Mouse (Mus musculus) hindbrain, embryonic 14.5 days (tissue): ENCODE data around the gene Abhd12. TPM values are rescaled to one million over a fixed set of nuclear protein-coding genes. Genes with fewer than 3 reads are reported as not detected.

ENCODE experiments used
- ATAC-seq: fragments of 200-750 bp; cut with Nextera tagmentation; 2 replicates; pipeline ENCODE4 v1.8.0; 2017; ENCODE audit warnings: moderate number of reproducible peaks, mild to moderate bottlenecking, moderate TSS enrichment, moderate library complexity; ENCODE audit not compliant: low FRiP score
- DNase-seq: peaks from one replicate; pipeline ENCODE4 v3.0.0-alpha.2; 2015; ENCODE audit warnings: low spot score
- H3K27ac ChIP-seq: fragments of 300-500 bp; sonication (generic); 2 replicates; pipeline ENCODE4 v1.5.1; 2014; ENCODE audit warnings: mild to moderate bottlenecking, moderate library complexity
- H3K27me3 ChIP-seq: fragments of 300-500 bp; sonication (generic); 2 replicates; pipeline ENCODE4 v1.6.1; 2014; ENCODE audit warnings: mild to moderate bottlenecking, low read length, mixed read lengths; ENCODE audit not compliant: control insufficient read depth, insufficient read depth
- H3K36me3 ChIP-seq: fragments of 300-500 bp; sonication (generic); replicated peaks from 2 replicates; pipeline ENCODE4 v1.6.1; 2014; ENCODE audit not compliant: control insufficient read depth, insufficient read depth
- H3K4me1 ChIP-seq: fragments of 300-500 bp; sonication (generic); replicated peaks from 2 replicates; pipeline ENCODE4 v1.6.1; 2014; ENCODE audit warnings: antibody characterized with exemption, low read length, mixed read lengths; ENCODE audit not compliant: control insufficient read depth, insufficient read depth
- H3K4me2 ChIP-seq: fragments of 300-500 bp; sonication (generic); replicated peaks from 2 replicates; pipeline ENCODE4 v1.6.1; 2014; ENCODE audit warnings: mild to moderate bottlenecking, moderate library complexity
- H3K4me3 ChIP-seq: fragments of 300-500 bp; sonication (generic); replicated peaks from 2 replicates; pipeline ENCODE4 v1.5.1; 2014; ENCODE audit warnings: mild to moderate bottlenecking, low read length
- H3K9ac ChIP-seq: fragments of 300-500 bp; sonication (generic); 2 replicates; pipeline ENCODE4 v1.6.1; 2014
- H3K9me3 ChIP-seq: fragments of 300-500 bp; sonication (generic); 2 replicates; pipeline ENCODE4 v1.6.1; 2016; ENCODE audit warnings: low read length; ENCODE audit not compliant: control insufficient read depth
- WGBS: fragments of 180-500 bp; shearing (Covaris S2); extraction: QIAGEN DNeasy Blood & Tissue Kit; methylation state at CpG from one replicate; pipeline ENCODE4 v1.1.7; 2014; 5-methylcytosine and 5-hydroxymethylcytosine counted together
- polyA plus RNA-seq: library from polyadenylated mRNA; unstranded; fragments of >200 nt; fragmentation: Nextera tagmentation; extraction: Ambion mirVana; gene quantifications from 2 replicates; pipeline ENCODE4 v1.2.1, GENCODE M21; 2014

Gene Abhd12
- polyA plus RNA-seq, 1 experiment from 2014 or later = 126 TPM

DNA sequence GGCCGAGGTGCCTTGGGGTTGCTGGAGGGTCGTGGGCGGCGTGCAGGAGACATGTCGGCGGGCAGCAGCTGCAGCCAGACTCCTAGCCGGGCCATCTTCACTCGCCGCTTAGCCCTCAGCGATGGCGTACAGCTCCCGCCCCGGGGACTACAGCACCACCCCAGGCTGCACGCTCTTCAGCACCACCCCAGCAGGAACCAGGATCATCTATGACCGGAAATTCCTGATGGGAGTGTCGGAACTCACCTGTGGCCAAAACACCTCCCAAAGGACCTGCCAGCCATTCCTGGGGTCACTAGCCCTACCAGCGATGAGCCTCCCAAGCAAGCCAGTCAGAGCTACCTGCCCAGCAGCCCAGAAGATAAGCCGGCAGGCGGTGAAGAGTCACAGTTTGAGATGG is 28.9 kb upstream of the Abhd12 start:
- DNase-seq (no peak), ATAC-seq (no peak)
- Histone ChIP-seq H3K4me2 (no peak overlapping the region), H3K27ac (no peak overlapping the region), H3K4me3 (no peak overlapping the region), H3K36me3 (peaks cover 44% of the 10 kb centered on the region), H3K9ac (no peak overlapping the region), H3K9me3 (no peaks in the 10 kb centered on the region), H3K27me3 (no peaks in the 10 kb centered on the region), H3K4me1 (no peaks in the 10 kb centered on the region)
- WGBS = 83% methylated on average over 19 of the region's 19 CpGs

DNA sequence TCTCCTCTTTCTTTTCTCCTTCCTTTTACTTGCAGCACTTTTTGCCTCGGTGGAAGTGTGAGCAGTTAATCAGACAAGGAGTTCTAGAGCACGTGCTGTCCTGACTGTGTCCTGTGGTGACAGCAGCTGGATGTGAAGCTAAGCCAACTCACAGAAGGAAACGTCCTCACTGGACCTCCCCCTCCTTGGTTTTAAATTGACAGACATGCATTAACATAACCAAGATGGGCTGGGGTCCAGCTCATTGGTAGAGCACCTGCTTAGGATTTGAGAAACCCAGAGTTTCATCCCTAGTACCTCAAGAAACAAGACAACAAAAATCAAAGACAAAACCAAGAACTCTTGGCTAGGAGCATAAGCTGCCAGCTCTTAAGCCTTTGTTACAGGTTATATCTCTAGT is 26.3 kb upstream of the Abhd12 start:
- Histone ChIP-seq H3K27me3 (no peaks in the 10 kb centered on the region), H3K27ac (no peak overlapping the region), H3K9me3 (no peaks in the 10 kb centered on the region), H3K4me2 (no peak overlapping the region), H3K4me3 (no peak overlapping the region), H3K36me3 (peaks cover 34% of the 10 kb centered on the region), H3K4me1 (no peaks in the 10 kb centered on the region), H3K9ac (no peak overlapping the region)
- DNase-seq (no peak), ATAC-seq (no peak)
- 71% methylated on average over 3 of the region's 3 CpGs for WGBS

DNA sequence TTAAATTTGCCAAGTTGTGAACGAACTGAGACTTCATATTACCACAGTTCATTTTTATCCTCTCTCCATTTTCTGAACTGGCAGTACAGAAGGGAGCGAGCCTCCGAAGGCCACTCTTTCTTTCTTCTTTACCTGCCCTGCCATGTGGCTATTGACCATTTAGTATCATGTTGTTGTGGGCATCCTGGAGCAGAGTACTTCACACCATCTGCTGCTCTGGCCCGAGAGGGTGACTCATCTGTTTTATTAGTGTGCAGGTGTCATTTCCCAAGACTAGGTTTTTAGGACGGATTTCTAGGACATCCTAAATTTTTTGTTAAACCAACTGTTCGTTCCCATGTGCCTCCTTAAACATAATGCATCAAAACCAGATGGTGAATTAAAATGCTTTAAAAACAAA is 24.6 kb upstream of the Abhd12 start:
- WGBS = 96% methylated on average over 6 of the region's 6 CpGs
- ATAC-seq = no peak
- Histone ChIP-seq H3K4me3 (no peak overlapping the region), H3K27me3 (no peaks in the 10 kb centered on the region), H3K4me1 (no peaks in the 10 kb centered on the region), H3K27ac (no peak overlapping the region), H3K9ac (no peak overlapping the region), H3K4me2 (no peak overlapping the region), H3K36me3 (peaks cover 21% of the 10 kb centered on the region; the same call in 1 of the 2 replicates), H3K9me3 (no peaks in the 10 kb centered on the region)
- no peak for DNase-seq

DNA sequence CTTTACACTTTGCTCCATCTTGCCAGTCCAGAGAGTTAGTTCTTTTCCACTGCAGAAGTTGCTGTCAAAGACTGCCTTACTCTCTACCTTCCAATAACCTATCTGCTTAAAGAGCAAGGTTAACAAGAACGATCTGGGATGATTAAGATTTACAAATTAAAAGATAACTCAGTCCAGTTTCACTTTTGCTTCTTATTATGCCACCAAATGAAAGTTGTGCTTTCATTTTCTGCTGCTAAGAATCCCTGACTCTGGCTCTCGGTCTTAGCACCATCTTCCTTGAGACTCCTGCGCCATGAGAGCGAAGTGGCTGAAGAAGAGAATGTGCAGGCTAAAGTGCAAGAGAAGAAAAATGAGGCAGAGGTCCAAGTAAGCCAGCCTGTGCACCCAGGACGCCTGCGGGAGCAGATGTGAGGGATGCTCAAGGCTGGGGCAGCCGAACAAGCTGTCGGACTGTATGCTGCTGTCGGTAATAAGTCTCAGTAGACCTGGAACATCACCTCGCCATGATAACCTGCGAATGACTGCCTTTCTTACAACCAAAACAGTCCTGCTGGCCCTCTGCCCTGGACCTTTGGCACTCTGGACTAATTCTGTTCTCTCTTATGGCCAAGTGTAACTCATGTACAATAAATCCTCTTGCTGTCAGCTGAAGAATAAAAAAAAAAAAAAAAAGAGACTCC is 22.6 kb upstream of the Abhd12 start:
- peaks cover 11% of the 10 kb centered on the region; the same call in 1 of the 2 replicates for H3K36me3 ChIP-seq
- H3K4me2 ChIP-seq = no peak overlapping the region
- H3K4me1 ChIP-seq = no peaks in the 10 kb centered on the region
- no peaks in the 10 kb centered on the region for H3K9me3 ChIP-seq
- H3K27ac ChIP-seq = no peak overlapping the region
- no peak for DNase-seq
- 95% methylated on average over 11 of the region's 11 CpGs for WGBS
- ATAC-seq = no peak
- no peaks in the 10 kb centered on the region for H3K27me3 ChIP-seq
- H3K9ac ChIP-seq = no peak overlapping the region
- no peak overlapping the region for H3K4me3 ChIP-seq

DNA sequence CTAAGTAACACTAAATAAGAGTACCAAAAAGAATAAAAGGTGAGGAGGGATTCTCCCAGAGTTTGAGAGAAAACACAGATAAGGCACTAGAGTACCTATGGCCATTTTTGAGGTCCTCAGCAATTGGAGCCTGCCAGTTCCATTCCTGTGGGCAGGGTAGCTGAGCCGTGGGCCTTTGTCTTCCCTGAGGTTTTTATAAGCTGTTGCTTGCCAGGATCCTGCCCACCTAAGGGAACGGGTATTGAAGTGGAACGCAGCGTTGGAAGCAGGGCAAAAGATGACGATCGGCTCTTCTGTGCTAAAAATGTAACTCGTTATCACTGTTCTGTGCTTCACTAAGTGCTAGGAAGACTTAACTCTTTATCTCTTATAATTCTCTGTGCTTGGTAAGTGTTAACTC is 19.0 kb upstream of the Abhd12 start:
- ATAC-seq (no peak), DNase-seq (no peak)
- Histone ChIP-seq H3K27me3 (no peaks in the 10 kb centered on the region), H3K9ac (no peak overlapping the region), H3K27ac (no peak overlapping the region), H3K9me3 (no peaks in the 10 kb centered on the region), H3K36me3 (peaks cover 9% of the 10 kb centered on the region; the same call in 1 of the 2 replicates), H3K4me1 (no peaks in the 10 kb centered on the region), H3K4me3 (no peak overlapping the region), H3K4me2 (no peak overlapping the region)
- WGBS = 88% methylated on average over 7 of the region's 7 CpGs

DNA sequence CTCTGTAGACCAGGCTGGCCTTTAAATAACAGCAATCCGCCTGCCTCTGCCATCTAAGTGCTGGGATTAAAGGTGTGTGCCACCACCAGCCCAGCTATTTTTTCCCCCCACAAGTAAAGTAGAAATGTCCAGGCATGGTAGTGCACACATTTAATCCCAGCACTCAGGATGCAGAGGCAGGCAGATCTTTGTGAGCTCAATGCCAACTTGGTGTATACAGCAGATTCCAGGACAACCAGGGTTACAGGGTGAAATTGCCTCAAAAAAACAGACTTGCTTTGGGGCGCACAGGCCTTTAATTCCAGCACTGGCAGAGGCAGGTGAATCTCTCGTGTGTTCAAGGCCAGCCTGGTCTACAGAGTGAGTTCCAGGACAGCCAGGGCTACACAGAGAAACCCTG is 18.5 kb upstream of the Abhd12 start:
- no peak for DNase-seq
- Histone ChIP-seq H3K4me3 (no peak overlapping the region), H3K9me3 (no peaks in the 10 kb centered on the region), H3K27me3 (no peaks in the 10 kb centered on the region), H3K9ac (no peak overlapping the region), H3K36me3 (peaks cover 12% of the 10 kb centered on the region), H3K4me1 (no peaks in the 10 kb centered on the region), H3K27ac (no peak overlapping the region), H3K4me2 (no peak overlapping the region)
- no peak for ATAC-seq
- 96% methylated on average over 3 of the region's 3 CpGs for WGBS

DNA sequence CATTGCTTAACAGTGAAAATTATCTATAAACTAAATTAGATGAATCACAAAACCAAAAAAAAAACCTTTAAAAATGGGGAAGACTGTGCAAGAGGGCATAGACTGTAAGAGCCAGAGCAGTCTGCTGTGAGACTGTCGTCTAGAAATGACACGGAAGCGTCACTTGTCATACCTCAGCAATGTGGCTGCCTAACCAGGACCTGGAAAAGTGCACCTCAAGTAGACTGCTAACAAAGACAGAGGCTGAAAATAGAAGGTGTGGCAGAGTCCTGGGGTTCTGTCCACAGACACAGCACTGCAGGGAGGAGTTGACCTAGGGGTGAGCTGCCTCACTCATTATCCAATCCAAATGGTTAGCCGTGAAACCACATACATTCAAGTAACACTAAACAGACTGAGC is 17.6 kb upstream of the Abhd12 start:
- Histone ChIP-seq H3K9me3 (no peaks in the 10 kb centered on the region), H3K27me3 (no peaks in the 10 kb centered on the region), H3K4me1 (no peaks in the 10 kb centered on the region), H3K4me2 (no peak overlapping the region), H3K9ac (no peak overlapping the region), H3K4me3 (no peak overlapping the region), H3K27ac (no peak overlapping the region), H3K36me3 (peaks cover 13% of the 10 kb centered on the region)
- no peak for ATAC-seq
- WGBS = 96% methylated on average over 4 of the region's 4 CpGs
- no peak for DNase-seq

DNA sequence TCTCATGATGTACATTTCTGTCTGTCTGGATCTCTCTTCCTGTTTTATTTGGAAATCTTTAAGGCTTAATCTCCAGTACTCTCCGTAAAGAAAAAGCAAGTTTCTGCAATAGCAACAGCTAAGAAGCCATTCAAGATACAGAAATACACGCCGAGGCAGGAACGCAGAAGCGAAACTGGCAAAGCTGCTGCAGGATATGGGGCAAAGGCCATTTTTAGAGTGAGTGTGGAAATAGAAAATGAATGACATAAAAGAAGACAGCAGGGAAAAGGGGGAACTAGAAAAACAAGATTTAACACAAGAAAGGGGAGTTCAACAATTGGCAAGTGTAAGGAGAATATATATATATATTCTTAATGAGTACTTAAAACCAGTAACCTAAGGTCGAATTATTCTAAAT is 17.2 kb upstream of the Abhd12 start:
- no peaks in the 10 kb centered on the region for H3K9me3 ChIP-seq
- peaks cover 16% of the 10 kb centered on the region for H3K36me3 ChIP-seq
- H3K9ac ChIP-seq = no peak overlapping the region
- no peak overlapping the region for H3K27ac ChIP-seq
- H3K4me2 ChIP-seq = no peak overlapping the region
- H3K4me3 ChIP-seq = no peak overlapping the region
- H3K4me1 ChIP-seq = no peaks in the 10 kb centered on the region
- 94% methylated on average over 6 of the region's 6 CpGs for WGBS
- H3K27me3 ChIP-seq = no peaks in the 10 kb centered on the region
- no peak for ATAC-seq
- no peak for DNase-seq

DNA sequence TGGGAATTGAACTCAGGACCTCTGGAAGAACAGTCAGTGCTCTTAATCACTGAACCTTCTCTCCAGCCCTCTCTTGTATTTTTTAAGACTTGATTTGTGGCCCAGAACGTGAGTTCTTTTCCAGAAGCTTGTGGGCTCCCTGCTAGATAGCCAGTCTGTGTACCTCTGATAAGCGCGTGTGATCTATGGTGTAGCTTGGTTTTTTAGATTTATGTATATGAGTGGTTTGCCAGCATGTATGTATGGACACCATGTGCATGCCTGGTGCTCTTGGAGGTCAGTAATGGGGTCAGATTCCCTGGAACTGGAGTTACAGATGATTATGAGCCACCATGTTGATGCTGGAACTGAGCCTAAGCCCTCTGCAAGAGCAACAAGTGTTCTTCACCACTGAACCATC is 16.0 kb upstream of the Abhd12 start:
- Histone ChIP-seq H3K4me1 (no peaks in the 10 kb centered on the region), H3K4me3 (no peak overlapping the region), H3K9me3 (no peaks in the 10 kb centered on the region), H3K27me3 (no peaks in the 10 kb centered on the region), H3K4me2 (no peak overlapping the region), H3K27ac (no peak overlapping the region), H3K9ac (no peak overlapping the region), H3K36me3 (peaks cover 16% of the 10 kb centered on the region)
- ATAC-seq = no peak
- DNase-seq = no peak
- 95% methylated on average over 3 of the region's 3 CpGs for WGBS

DNA sequence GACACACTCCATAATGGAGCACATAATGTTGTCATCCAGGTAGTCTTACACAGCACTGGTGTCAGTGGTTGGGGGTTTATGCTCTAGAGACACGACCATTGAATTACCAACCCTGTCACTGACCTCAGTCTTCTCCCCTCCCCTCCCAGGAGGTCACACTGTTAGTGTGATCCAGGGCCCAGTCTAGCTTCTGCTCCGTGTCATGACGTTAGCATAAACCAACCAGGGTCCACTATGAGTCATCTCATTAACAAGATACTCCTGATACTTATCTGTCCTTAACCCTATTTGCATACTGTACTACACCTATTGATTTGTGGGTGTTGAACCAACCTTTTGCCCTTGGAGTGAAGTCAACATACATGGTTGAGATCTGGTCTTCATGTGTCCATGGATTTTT is 14.2 kb upstream of the Abhd12 start:
- Histone ChIP-seq H3K27me3 (no peaks in the 10 kb centered on the region), H3K4me3 (no peak overlapping the region), H3K9ac (no peak overlapping the region), H3K27ac (no peak overlapping the region), H3K4me2 (no peak overlapping the region), H3K4me1 (no peaks in the 10 kb centered on the region), H3K36me3 (peaks cover 16% of the 10 kb centered on the region), H3K9me3 (no peaks in the 10 kb centered on the region)
- DNase-seq = no peak
- WGBS = 99% methylated on average over 3 of the region's 3 CpGs
- no peak for ATAC-seq
